Comparison of ENCODE assay signal across 22 mouse cellular contexts in the genomic region with DNA sequence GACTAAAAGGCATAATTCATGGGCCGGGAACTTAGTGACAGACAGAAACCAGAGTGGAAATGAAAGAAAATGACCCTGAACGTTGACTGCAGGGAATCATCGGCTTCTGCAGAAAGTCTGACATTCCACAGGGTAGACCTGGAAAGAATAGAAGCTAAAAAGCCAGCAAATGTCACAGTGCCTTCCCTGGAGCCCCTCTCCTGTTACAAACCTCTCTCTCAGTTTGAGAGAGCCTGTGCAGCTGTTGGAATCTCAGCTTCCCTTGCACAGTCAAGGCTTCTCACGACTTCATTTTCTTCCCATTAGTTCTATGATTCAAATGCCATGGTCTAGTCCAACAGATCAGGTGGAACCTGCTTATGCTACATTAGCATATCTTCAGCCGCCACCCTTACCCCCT. TPM values are rescaled to one million over a fixed set of nuclear protein-coding genes. Genes with fewer than 3 reads are reported as not detected.
DNase-seq lines count a peak whose midpoint lies in the region; ATAC-seq lines count a peak whose summit lies in the region.
"Had no signal": no experiment of that assay in that cellular context is flagged by ENCODE, and none has a peak within 500 bp of the region (broad histone marks: within the 10 kb centered on the region; RNA-seq: fewer than 3 reads in every experiment).

No protein-coding gene starts in this region.

- H3K4me1 ChIP-seq in neural tube, embryonic 15.5 days: no peaks in the 10 kb centered on the region
- H3K4me1 ChIP-seq in liver, embryonic 12.5 days: no peaks in the 10 kb centered on the region
- H3K4me1 ChIP-seq: forebrain, embryonic 15.5 days; heart, embryonic 13.5 days; hindbrain, embryonic 15.5 days; stomach, embryonic 15.5 days had no signal

- no peak overlapping the region for H3K27ac ChIP-seq in neural tube, embryonic 15.5 days (replicated peaks)
- H3K27ac ChIP-seq in liver, embryonic 12.5 days: no peak overlapping the region
- H3K27ac ChIP-seq: forebrain, embryonic 15.5 days; gastrocnemius, adult 2 months; heart, embryonic 13.5 days; hindbrain, embryonic 15.5 days; stomach, embryonic 15.5 days had no signal

- no peak overlapping the region for H3K9ac ChIP-seq in neural tube, embryonic 15.5 days (replicated peaks)
- H3K9ac ChIP-seq in liver, embryonic 12.5 days: no peak overlapping the region
- H3K9ac ChIP-seq: forebrain, embryonic 15.5 days; heart, embryonic 13.5 days; hindbrain, embryonic 15.5 days; stomach, embryonic 15.5 days had no signal

- no peaks in the 10 kb centered on the region for H3K36me3 ChIP-seq in neural tube, embryonic 15.5 days
- no peaks in the 10 kb centered on the region for H3K36me3 ChIP-seq in liver, embryonic 12.5 days
- H3K36me3 ChIP-seq: forebrain, embryonic 15.5 days; heart, embryonic 13.5 days; hindbrain, embryonic 15.5 days; stomach, embryonic 15.5 days had no signal

- no peaks in the 10 kb centered on the region; the same call in 1 of the 2 replicates for H3K27me3 ChIP-seq in neural tube, embryonic 15.5 days (replicated peaks)
- no peaks in the 10 kb centered on the region for H3K27me3 ChIP-seq in liver, embryonic 12.5 days (replicated peaks)
- H3K27me3 ChIP-seq: forebrain, embryonic 15.5 days; heart, embryonic 13.5 days; hindbrain, embryonic 15.5 days; stomach, embryonic 15.5 days had no signal

- H3K4me3 ChIP-seq in neural tube, embryonic 15.5 days (replicated peaks): no peak overlapping the region
- no peak overlapping the region for H3K4me3 ChIP-seq in liver, embryonic 12.5 days
- H3K4me3 ChIP-seq: forebrain, embryonic 15.5 days; gastrocnemius, adult 2 months; heart, embryonic 13.5 days; hindbrain, embryonic 15.5 days; stomach, embryonic 15.5 days had no signal

- WGBS in neural tube, embryonic 15.5 days: 33% methylated on average over 5 of the region's 5 CpGs
- 40% methylated on average over 5 of the region's 5 CpGs for WGBS in liver, embryonic 12.5 days (ENCODE audit: insufficient replicate concordance)

- peak; percentile 6 for DNase-seq in kidney, adult 9 months
- no peak for DNase-seq in kidney, adult 18-20 months
- peak; percentile 16 for DNase-seq in neural tube, embryonic 10.5 days (ENCODE audit: extremely low spot score, low spot score)
- peak; percentile 25 for DNase-seq in forelimb bud, embryonic 11.5 days (ENCODE audit: low read depth, low spot score)
- peak; percentile 1 for DNase-seq in yolk sac, embryonic 10.5 days (ENCODE audit: low spot score)
- no peak for DNase-seq in left cerebral cortex, adult 11 months (ENCODE audit: low spot score)
- DNase-seq: adrenal gland, postnatal 14 days; cerebellum, adult 8-10 months; gastrocnemius, adult 2 months; heart, adult 11 months; heart, postnatal 36 days; left cerebral cortex, postnatal 4 days; lung, postnatal 10 days; right cerebral cortex, adult 18-20 months; thymus, postnatal 14 days had no signal

- H3K9me3 ChIP-seq in neural tube, embryonic 15.5 days (replicated peaks): no peaks in the 10 kb centered on the region
- H3K9me3 ChIP-seq in liver, embryonic 12.5 days (replicated peaks): no peaks in the 10 kb centered on the region
- H3K9me3 ChIP-seq: forebrain, embryonic 15.5 days; heart, embryonic 13.5 days; hindbrain, embryonic 15.5 days; stomach, embryonic 15.5 days had no signal

- ATAC-seq in neural tube, embryonic 15.5 days (ENCODE audit: low FRiP score): no peak
- no peak for ATAC-seq in liver, embryonic 12.5 days
- ATAC-seq: activated CD4-positive, CD25-positive, alpha-beta regulatory T cell, adult 4 months; forebrain, embryonic 15.5 days had no signal

- H3K4me2 ChIP-seq in neural tube, embryonic 15.5 days: no peak overlapping the region
- H3K4me2 ChIP-seq in liver, embryonic 12.5 days: no peak overlapping the region
- H3K4me2 ChIP-seq: forebrain, embryonic 15.5 days; heart, embryonic 13.5 days; hindbrain, embryonic 15.5 days; stomach, embryonic 15.5 days had no signal

RNA-seq across cellular contexts. Expression of gene Postn, which starts 50.3 kb away (rescaled TPM):
- 60.3 and 71.8 TPM in 2 replicates for polyA plus RNA-seq in neural tube, embryonic 15.5 days (2015; fragmentation: Nextera tagmentation; extraction: Ambion mirVana)
- polyA plus RNA-seq in liver, embryonic 12.5 days (2016; fragmentation: Nextera tagmentation; extraction: Ambion mirVana): 24.8 and 25.0 TPM in 2 replicates

Comparison
In these comparisons a context has a peak if more than half of its experiments do, and no peak if none do; other contexts are left out.
1. DNase-seq: peak in kidney, adult 9 months (single experiment), neural tube, embryonic 10.5 days (single experiment), forelimb bud, embryonic 11.5 days (single experiment) and yolk sac, embryonic 10.5 days (single experiment); none in kidney, adult 18-20 months (single experiment) and left cerebral cortex, adult 11 months (single experiment).